Mouse (Mus musculus) hindbrain, embryonic 14.5 days (tissue): ENCODE measurements at regions not wholly inside any gene's neighbourhood (a gene's known extent, or its start where the extent isn't known, plus 50 kb on each side); places are given as distances from the start of the nearest gene placed in this dataset.

ENCODE experiments used
- ATAC-seq: fragments of 200-750 bp; cut with Nextera tagmentation; 2 replicates; pipeline ENCODE4 v1.8.0; 2017; ENCODE audit warnings: moderate number of reproducible peaks, mild to moderate bottlenecking, moderate TSS enrichment, moderate library complexity; ENCODE audit not compliant: low FRiP score
- DNase-seq: peaks from one replicate; pipeline ENCODE4 v3.0.0-alpha.2; 2015; ENCODE audit warnings: low spot score
- H3K27ac ChIP-seq: fragments of 300-500 bp; sonication (generic); 2 replicates; pipeline ENCODE4 v1.5.1; 2014; ENCODE audit warnings: mild to moderate bottlenecking, moderate library complexity
- H3K27me3 ChIP-seq: fragments of 300-500 bp; sonication (generic); 2 replicates; pipeline ENCODE4 v1.6.1; 2014; ENCODE audit warnings: mild to moderate bottlenecking, low read length, mixed read lengths; ENCODE audit not compliant: control insufficient read depth, insufficient read depth
- H3K36me3 ChIP-seq: fragments of 300-500 bp; sonication (generic); replicated peaks from 2 replicates; pipeline ENCODE4 v1.6.1; 2014; ENCODE audit not compliant: control insufficient read depth, insufficient read depth
- H3K4me1 ChIP-seq: fragments of 300-500 bp; sonication (generic); replicated peaks from 2 replicates; pipeline ENCODE4 v1.6.1; 2014; ENCODE audit warnings: antibody characterized with exemption, low read length, mixed read lengths; ENCODE audit not compliant: control insufficient read depth, insufficient read depth
- H3K4me2 ChIP-seq: fragments of 300-500 bp; sonication (generic); replicated peaks from 2 replicates; pipeline ENCODE4 v1.6.1; 2014; ENCODE audit warnings: mild to moderate bottlenecking, moderate library complexity
- H3K4me3 ChIP-seq: fragments of 300-500 bp; sonication (generic); replicated peaks from 2 replicates; pipeline ENCODE4 v1.5.1; 2014; ENCODE audit warnings: mild to moderate bottlenecking, low read length
- H3K9ac ChIP-seq: fragments of 300-500 bp; sonication (generic); 2 replicates; pipeline ENCODE4 v1.6.1; 2014
- H3K9me3 ChIP-seq: fragments of 300-500 bp; sonication (generic); 2 replicates; pipeline ENCODE4 v1.6.1; 2016; ENCODE audit warnings: low read length; ENCODE audit not compliant: control insufficient read depth
- WGBS: fragments of 180-500 bp; shearing (Covaris S2); extraction: QIAGEN DNeasy Blood & Tissue Kit; methylation state at CpG from one replicate; pipeline ENCODE4 v1.1.7; 2014; 5-methylcytosine and 5-hydroxymethylcytosine counted together

GRCm38 (mm10) chr8:80422190-80422589, 71.4 kb upstream of the Gypa start:
- Histone ChIP-seq H3K4me2 (no peak overlapping the region), H3K4me1 (no peaks in the 10 kb centered on the region), H3K9me3 (no peaks in the 10 kb centered on the region), H3K4me3 (no peak overlapping the region), H3K9ac (no peak overlapping the region), H3K27ac (no peak overlapping the region), H3K36me3 (no peaks in the 10 kb centered on the region), H3K27me3 (no peaks in the 10 kb centered on the region)
- no peak for DNase-seq
- 81% methylated on average over 6 of the region's 6 CpGs for WGBS
- ATAC-seq = no peak

GRCm38 (mm10) chr8:80416121-80416520, 77.5 kb upstream of the Gypa start:
- 90% methylated on average over 4 of the region's 4 CpGs for WGBS

DNA sequence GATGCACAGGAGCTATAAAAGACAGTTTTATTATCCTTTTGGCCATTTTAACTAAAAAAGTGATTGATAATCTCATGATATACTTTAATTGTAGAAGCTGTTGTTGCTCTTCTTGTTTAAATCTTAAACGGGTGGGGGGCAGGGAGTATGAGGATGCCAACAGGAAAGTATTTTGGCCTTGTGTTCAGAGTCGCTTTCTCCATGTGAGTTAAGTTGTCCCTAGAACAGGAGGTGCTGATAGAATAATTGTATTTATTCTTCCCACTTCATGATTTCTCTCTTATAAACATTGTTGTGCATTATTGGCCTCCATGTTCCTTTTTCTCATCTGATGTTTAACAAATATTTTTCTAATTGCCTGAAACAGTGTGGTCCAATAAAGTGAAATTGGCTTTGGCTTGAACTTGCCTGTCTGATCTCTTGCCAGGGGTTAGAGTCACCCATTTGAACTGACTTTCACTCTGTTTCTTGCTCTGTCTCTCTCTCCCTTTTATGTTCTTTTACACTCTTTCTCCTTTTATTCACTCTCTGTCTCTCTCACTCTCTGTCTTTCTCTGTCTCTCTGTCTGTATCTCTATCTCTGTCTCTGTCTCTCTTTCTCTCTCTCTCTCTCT, 93.9 kb upstream of the Gypa start:
- 88% methylated on average over 2 of the region's 2 CpGs for WGBS
- DNase-seq (no peak), ATAC-seq (no peak)
- Histone ChIP-seq H3K9me3 (no peaks in the 10 kb centered on the region), H3K4me2 (no peak overlapping the region), H3K9ac (no peak overlapping the region), H3K27me3 (no peaks in the 10 kb centered on the region), H3K27ac (no peak overlapping the region), H3K36me3 (no peaks in the 10 kb centered on the region), H3K4me1 (no peaks in the 10 kb centered on the region), H3K4me3 (no peak overlapping the region)

More at GRCm38 (mm10) chr8:80416121-80416520, 77.5 kb upstream of the Gypa start:
- no peak overlapping the region for H3K4me3 ChIP-seq
- no peaks in the 10 kb centered on the region for H3K4me1 ChIP-seq
- no peaks in the 10 kb centered on the region for H3K9me3 ChIP-seq
- no peak overlapping the region for H3K27ac ChIP-seq
- H3K4me2 ChIP-seq = no peak overlapping the region
- H3K27me3 ChIP-seq = no peaks in the 10 kb centered on the region
- no peaks in the 10 kb centered on the region for H3K36me3 ChIP-seq
- no peak for ATAC-seq
- H3K9ac ChIP-seq = no peak overlapping the region
- DNase-seq = no peak

GRCm38 (mm10) chr8:80395010-80395409, 98.6 kb upstream of the Gypa start:
- Histone ChIP-seq H3K9ac (no peak overlapping the region), H3K36me3 (no peaks in the 10 kb centered on the region), H3K9me3 (no peaks in the 10 kb centered on the region), H3K4me1 (no peaks in the 10 kb centered on the region), H3K27ac (no peak overlapping the region), H3K27me3 (no peaks in the 10 kb centered on the region), H3K4me2 (no peak overlapping the region), H3K4me3 (no peak overlapping the region)
- 69% methylated on average over 5 of the region's 5 CpGs for WGBS
- DNase-seq (no peak), ATAC-seq (no peak)

DNA sequence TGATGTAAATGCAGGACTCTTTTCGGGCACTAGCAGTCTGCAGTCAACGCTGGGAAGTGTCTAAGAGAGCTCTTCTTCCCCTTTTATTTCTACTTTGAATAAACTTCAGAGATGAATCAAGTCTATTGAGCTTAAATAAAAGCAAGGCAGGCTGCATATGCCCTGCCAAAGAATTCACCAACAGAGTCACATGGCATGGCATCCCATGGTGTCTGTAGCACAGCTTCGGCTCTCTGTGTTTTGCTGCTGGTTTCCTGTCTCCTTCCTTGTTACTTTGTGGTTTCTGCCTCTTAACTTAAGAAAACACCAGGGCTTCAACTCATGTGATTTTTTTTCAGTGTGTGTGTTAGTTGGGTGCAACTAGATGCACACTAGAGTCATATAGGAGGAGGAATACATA, 100.5 kb upstream of the Gypa start:
- Histone ChIP-seq H3K36me3 (no peaks in the 10 kb centered on the region), H3K27me3 (no peaks in the 10 kb centered on the region), H3K9ac (no peak overlapping the region), H3K9me3 (no peaks in the 10 kb centered on the region), H3K4me1 (no peaks in the 10 kb centered on the region), H3K27ac (no peak overlapping the region), H3K4me2 (no peak overlapping the region), H3K4me3 (no peak overlapping the region)
- ATAC-seq (no peak), DNase-seq (no peak)
- 61% methylated on average over 3 of the region's 3 CpGs for WGBS

DNA sequence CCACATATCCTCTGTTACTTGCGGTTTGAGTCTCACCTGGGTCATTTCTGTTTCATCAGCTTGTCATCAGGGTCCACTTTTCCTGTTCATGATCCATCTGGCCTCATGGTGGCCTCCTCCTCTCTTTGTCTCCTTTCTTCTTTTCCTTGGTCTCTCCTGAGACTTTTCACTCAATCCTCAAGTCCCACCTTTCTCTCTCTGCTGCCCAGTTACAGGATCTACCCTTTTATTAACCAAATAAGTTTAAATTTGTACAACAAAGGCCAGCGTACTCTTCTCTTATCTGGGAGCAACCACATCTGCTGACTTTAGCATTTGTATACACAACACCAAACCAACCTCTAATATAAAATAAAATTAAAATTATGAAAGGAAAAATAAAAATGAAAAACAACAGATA, 124.4 kb upstream of the Gypa start:
- no peaks in the 10 kb centered on the region for H3K4me1 ChIP-seq
- no peak for DNase-seq
- H3K27me3 ChIP-seq = no peaks in the 10 kb centered on the region
- H3K9me3 ChIP-seq = no peaks in the 10 kb centered on the region
- no peak overlapping the region for H3K27ac ChIP-seq
- WGBS = 87% methylated on average over 2 of the region's 2 CpGs
- H3K36me3 ChIP-seq = no peaks in the 10 kb centered on the region
- ATAC-seq = no peak
- H3K4me2 ChIP-seq = no peak overlapping the region
- H3K4me3 ChIP-seq = no peak overlapping the region
- no peak overlapping the region for H3K9ac ChIP-seq

- no peak for ATAC-seq
- 89% methylated on average over 7 of the region's 7 CpGs for WGBS
- no peak overlapping the region for H3K9ac ChIP-seq
- no peaks in the 10 kb centered on the region for H3K4me1 ChIP-seq
- H3K4me3 ChIP-seq = no peak overlapping the region
- DNase-seq = no peak
- no peaks in the 10 kb centered on the region for H3K36me3 ChIP-seq
- H3K4me2 ChIP-seq = no peak overlapping the region
- H3K27me3 ChIP-seq = no peaks in the 10 kb centered on the region
- H3K27ac ChIP-seq = no peak overlapping the region
- no peaks in the 10 kb centered on the region for H3K9me3 ChIP-seq
These were observed 129.5 kb upstream of the Gypa start for GRCm38 (mm10) chr8:80364059-80364458.

- Histone ChIP-seq H3K9me3 (no peaks in the 10 kb centered on the region), H3K9ac (no peak overlapping the region), H3K4me1 (no peaks in the 10 kb centered on the region), H3K27ac (no peak overlapping the region), H3K4me2 (no peak overlapping the region), H3K36me3 (no peaks in the 10 kb centered on the region), H3K4me3 (no peak overlapping the region), H3K27me3 (no peaks in the 10 kb centered on the region)
- 92% methylated on average over 4 of the region's 4 CpGs for WGBS
- DNase-seq = no peak
- no peak for ATAC-seq
These were observed 150.3 kb upstream of the Gypa start for GRCm38 (mm10) chr8:80343299-80343698.

GRCm38 (mm10) chr8:80337872-80338271, 155.7 kb upstream of the Gypa start:
- Histone ChIP-seq H3K27ac (no peak overlapping the region), H3K9me3 (no peaks in the 10 kb centered on the region), H3K4me1 (no peaks in the 10 kb centered on the region), H3K4me2 (no peak overlapping the region), H3K9ac (no peak overlapping the region), H3K36me3 (no peaks in the 10 kb centered on the region), H3K4me3 (no peak overlapping the region), H3K27me3 (no peaks in the 10 kb centered on the region)
- 85% methylated on average over 2 of the region's 2 CpGs for WGBS
- ATAC-seq (no peak), DNase-seq (no peak)

DNA sequence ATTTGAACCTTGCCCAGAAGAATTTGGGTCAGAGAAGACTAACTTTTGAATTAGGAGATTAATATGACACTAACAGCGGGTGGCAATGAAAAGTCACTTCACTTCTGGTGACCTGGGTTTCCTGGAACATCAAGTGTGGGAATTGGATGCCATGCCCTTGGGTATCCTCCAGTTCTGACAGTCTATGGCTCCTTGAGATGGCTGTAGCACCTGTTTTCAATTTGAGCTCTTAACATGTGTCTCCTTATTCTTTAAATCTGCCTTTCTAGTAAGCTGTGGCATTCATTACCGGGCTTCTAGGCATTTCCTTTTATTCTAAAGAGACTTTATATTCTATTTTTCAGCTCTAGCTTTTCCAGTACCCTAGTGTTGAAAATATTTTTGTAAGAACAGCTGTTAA, 164.9 kb upstream of the Gypa start:
- no peaks in the 10 kb centered on the region for H3K4me1 ChIP-seq
- DNase-seq (no peak), ATAC-seq (no peak)
- H3K4me2 ChIP-seq = no peak overlapping the region
- H3K9me3 ChIP-seq = no peaks in the 10 kb centered on the region
- H3K9ac ChIP-seq = no peak overlapping the region
- H3K27ac ChIP-seq = no peak overlapping the region
- H3K36me3 ChIP-seq = no peaks in the 10 kb centered on the region
- H3K27me3 ChIP-seq = no peaks in the 10 kb centered on the region
- H3K4me3 ChIP-seq = no peak overlapping the region
- 83% methylated on average over 2 of the region's 2 CpGs for WGBS
